Mouse (Mus musculus) adrenal gland, postnatal 0 days (tissue): Measurements from ENCODE around the gene Miip. TPM values are rescaled to one million over a fixed set of nuclear protein-coding genes. Genes with fewer than 3 reads are reported as not detected.

Source experiments
- polyA plus RNA-seq: library from polyadenylated mRNA; unstranded; fragments of >200 nt; fragmentation: Nextera tagmentation; extraction: Ambion mirVana; gene quantifications from 2 replicates; pipeline ENCODE4 v1.2.1, GENCODE M21; 2015

The Miip gene
- polyA plus RNA-seq, result 18.8 and 39.0 TPM in 2 replicates

DNA sequence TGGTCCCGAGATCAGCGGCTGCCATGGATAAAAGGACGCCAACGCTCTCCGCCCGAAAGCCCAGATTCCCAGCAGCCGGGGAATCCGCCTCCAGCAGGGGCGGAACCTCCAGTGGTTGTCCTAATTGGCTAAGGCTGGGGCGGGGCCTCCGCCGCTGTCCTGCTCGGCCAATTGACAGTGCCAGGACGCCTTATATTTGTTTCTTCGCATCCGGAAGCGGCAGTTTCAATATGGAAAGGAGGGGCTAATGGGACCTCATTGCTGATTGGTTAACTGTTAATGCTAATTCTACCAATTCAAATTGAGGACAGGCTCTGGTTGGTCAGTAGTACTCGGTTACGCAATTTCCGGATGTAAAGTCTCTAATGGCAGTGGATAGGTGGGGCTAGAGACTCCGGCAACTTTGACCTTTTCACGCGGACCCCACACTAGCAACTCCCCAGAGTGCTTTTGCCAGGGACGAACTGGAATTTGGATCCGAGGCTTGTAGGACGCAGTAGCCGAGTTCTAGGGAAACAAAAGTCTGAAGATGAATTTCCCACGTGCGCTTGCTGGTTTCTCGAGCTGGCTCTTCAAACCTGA lies at the start of gene Miip, which contains the start of gene Fv1:
Gene Miip (minus strand): TSS at position 367 of the 582 bp plus-strand sequence.
Gene Fv1 (plus strand): TSS at position 530 of the 582 bp plus-strand sequence.

DNA sequence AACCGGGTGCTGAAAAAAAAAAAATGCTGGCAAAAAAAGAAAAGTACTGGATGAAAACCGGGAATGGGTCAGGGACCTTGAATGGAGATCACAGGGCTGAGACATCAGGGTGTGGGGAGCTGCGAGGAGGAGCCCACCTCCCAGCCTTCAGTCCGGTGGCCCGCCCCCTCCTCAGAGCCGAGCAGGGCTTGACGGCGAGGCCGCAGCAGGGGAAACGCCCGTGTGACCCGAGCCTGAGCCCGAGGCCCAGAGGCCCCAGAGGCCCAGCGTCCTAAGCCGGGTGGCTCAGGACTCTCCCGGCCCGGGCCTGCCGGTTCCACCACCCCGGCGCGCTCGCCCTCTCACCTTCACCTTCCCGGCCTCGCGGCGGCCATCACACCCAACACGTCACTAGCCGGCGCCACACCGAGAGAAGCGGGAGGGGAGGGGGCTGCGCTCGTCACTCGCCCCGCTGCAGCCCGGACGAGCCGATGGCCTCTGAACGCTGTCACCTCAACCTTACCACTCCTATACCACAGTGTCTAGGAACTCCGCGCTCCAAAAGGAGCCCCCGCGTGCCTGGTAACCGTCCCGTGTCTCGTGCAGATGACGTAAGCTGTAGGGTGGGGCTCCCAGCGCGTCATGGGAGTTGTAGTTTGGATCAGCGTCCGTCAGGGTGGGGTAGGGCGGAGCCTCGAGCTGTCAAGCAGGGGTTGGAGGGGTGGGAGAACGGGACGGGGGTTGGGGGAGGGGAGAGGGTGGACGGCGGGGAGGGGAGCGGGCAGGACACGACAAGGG lies 35.9 kb upstream of the Miip start, which contains the start of gene Mfn2:
Gene Mfn2 (minus strand): TSS at position 392 of the 777 bp plus-strand sequence.

DNA sequence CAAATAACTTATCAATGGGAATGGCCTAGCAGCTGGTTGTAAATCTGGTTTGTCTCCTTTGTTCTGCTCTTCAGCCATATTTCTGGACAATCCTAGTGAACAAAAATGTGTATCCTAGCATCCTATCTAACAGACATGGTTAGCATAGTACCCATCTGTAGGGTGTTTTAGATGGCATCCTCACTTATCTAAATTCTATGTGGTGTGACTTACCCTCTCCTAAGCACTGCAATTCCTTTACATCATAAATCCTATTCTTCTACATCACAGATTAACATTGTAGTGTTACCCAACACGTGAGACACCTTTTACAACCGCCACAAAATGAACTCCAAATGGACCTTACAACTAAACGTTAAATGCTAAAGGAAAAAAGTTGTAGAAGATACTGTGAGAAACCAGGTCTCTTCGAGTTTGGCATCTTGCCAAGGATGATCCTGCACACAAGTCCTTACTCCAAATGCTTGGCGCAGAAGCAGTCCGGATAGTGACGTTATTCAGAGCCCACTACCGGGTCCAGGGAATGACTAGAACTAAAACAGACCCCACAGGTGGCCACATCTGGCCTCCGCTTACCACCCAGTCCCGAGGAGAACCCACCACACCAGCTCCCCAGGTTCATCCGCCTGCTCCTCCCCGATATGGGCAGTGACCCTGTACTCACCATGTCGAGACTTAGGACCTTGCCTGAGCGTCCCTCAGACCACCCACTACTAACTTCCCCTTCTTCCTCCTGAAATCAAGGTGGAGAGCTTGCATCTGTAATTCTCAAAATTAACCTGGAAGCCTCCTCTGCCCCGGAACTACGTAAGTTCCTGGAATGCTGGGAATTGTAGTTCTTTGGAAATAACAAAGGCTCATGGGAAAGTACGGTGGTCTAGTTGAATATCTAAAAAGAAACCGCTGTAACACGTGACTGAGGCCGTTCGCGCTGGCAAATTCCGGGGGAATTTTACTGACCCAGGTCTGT lies 20.7 kb downstream of the Miip start, which contains the start of gene Zfp933:
Gene Zfp933 (minus strand): TSS at position 753 of the 970 bp plus-strand sequence.

Other genes with a start within 250 kb of the Miip start
- gene Zfp979, start 226.3 kb downstream of the Miip start, polyA plus RNA-seq, result 7.0 and 8.4 TPM in 2 replicates
- gene Zfp534, start 166.3 kb downstream of the Miip start, polyA plus RNA-seq, result not detected in 2 replicates
- gene Zfp984, start 59.0 kb downstream of the Miip start, polyA plus RNA-seq, result 10.7 and 13.2 TPM in 2 replicates
- 12.8 and 17.3 TPM in 2 replicates for gene Zfp933, start 20.4 kb downstream of the Miip start, polyA plus RNA-seq
- gene Fv1, start 163 bp upstream of the Miip start, polyA plus RNA-seq, result 2.7 and 3.0 TPM in 2 replicates
- gene Mfn2, start 35.9 kb upstream of the Miip start, polyA plus RNA-seq, result 30.0 and 49.6 TPM in 2 replicates
- gene Plod1, start 68.0 kb upstream of the Miip start, polyA plus RNA-seq, result 45.3 and 47.3 TPM in 2 replicates
- 17.3 and 22.2 TPM in 2 replicates for gene 2510039O18Rik, start 72.1 kb upstream of the Miip start, polyA plus RNA-seq
- 0.88 and 1.6 TPM in 2 replicates for gene Nppb, start 117.0 kb upstream of the Miip start, polyA plus RNA-seq
- 0.39 and 2.7 TPM in 2 replicates for gene Nppa, start 131.9 kb upstream of the Miip start, polyA plus RNA-seq
- 4.3 and 6.7 TPM in 2 replicates for gene Clcn6, start 170.0 kb upstream of the Miip start, polyA plus RNA-seq
- gene Mthfr, start 170.3 kb upstream of the Miip start, polyA plus RNA-seq, result 12.0 and 13.9 TPM in 2 replicates
- gene Agtrap, start 219.2 kb upstream of the Miip start, polyA plus RNA-seq, result 37.2 and 77.1 TPM in 2 replicates